Mouse (Mus musculus): ENCODE results near the gene Tmem199.

The Tmem199 gene

DNA sequence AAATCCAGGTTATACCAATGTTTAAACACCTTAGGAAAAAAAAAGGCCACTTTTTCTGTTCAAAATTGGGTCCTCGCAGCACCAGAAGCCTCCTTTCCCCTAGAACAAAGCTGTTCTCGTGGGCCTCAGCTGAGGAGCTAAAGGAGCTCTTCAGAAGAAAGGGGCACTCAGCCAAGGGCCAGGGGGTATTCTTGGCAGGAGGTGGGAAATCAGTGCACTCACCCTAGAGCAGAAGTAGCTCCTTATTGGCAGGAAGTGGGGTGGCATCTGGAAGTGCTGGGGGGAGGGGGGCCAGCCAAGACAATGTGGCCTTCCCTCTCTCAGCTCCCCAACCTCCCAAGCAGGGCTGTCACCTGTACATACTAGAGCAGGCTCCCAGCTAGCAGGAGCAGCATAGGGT, 12.9 kb upstream of the Tmem199 start:
- DNase-seq (ENCODE audit: low read depth): no peak

- DNase-seq (ENCODE audit: low read depth): peak; percentile 53
Observed at GRCm38 (mm10) chr11:78523241-78523955, 11.4 kb upstream of the Tmem199 start.

GRCm38 (mm10) chr11:78522481-78522997, 10.6 kb upstream of the Tmem199 start:
- peak; percentile 87 for DNase-seq (ENCODE audit: low read depth)

GRCm38 (mm10) chr11:78521880-78522279, 9.9 kb upstream of the Tmem199 start:
- no peak for DNase-seq (ENCODE audit: low read depth)

GRCm38 (mm10) chr11:78518931-78519330, 7.0 kb upstream of the Tmem199 start:
- no peak for DNase-seq (ENCODE audit: low read depth)

DNA sequence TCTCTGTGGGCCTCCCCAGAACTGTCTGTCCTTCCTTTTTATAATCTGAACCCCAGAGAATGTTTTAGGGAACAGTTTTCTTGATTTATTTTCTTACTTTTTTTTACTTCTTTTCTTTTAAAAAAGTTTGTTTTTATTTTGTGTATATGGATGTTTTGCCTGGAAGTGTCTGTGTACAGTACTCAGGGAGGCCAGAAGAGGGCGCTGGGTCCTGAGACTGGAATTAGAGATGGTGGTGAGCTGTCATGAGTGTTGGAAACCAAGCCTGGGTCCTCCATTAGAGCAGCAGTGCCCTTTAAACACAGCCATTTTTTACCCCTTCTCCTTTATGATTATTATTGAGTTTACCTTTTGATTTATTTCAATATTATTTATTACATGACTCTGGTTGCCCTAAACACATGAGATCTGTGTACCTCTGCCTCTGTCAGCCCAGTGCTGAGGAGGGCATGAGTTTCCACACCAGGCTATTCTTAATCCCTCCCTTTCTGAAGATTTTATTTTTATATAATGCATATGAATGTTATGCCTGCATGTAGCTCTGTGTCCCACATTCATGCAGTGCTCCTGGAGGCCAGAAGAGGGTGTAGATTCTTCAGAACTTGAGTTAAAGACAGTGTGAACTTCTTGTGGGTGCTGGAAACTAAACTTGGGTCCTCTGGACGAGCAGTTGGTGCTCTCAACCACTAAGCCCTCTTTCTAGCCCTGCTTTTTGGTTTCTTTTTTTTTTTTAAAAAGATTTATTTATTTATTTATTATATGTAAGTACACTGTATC, 3.8 kb upstream of the Tmem199 start:
- DNase-seq (ENCODE audit: low read depth): no peak

DNA sequence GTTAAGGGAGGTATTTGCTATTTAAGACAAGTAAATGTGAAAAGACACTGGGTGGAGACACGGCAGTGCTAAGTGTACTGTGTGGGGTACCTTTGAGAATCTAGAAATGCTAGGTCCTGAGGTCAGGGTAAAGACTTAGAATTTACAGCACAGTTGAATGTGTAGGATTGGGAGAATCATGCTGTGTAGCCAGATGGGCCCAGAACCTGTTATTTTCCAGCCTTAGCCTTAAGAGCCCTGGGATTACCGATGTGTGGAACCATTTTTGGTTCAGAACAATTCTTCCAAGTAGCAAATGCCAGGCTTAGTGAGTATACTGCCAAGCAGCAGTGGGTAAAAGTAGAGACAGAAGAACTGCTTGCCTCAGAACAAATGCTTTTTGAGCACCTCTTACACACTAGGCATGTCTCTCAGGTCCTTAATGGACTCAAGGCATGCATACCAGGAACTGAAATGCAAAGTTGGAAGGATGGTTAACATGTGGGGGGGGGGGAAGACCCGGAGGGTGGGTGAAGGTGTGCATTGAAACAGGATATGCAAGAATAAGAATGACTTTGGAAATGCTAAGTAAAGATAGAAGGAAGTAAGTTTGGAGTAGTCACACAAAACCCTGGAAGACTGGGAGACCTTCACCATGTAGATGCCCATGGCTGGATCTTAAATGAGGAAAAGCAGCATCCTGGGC, 1.3 kb upstream of the Tmem199 start:
- no peak for DNase-seq (ENCODE audit: low read depth)

- no peak for DNase-seq (ENCODE audit: low read depth)
Observed at GRCm38 (mm10) chr11:78509148-78509547, 2.8 kb downstream of the Tmem199 start.

DNA sequence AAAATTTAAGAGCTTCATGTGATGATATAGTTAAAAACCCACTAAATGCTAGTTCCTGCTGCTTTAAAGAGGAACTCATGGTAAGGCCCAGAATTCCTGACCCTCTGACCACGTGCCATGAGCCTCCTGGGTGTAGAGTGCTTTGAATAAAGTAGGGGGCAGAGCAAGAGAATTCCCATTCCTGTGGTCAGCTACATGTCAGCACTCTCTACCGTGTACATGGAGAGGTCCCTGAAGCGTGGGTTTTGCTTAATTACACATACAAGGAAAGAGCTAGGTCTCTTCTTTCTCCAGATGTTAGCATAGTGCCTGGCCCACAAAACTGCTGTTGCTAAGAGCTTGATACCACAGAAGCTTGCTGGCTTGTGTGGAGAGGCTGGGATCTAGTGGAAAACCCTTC, 6.5 kb downstream of the Tmem199 start:
- DNase-seq (ENCODE audit: low read depth): no peak

DNA sequence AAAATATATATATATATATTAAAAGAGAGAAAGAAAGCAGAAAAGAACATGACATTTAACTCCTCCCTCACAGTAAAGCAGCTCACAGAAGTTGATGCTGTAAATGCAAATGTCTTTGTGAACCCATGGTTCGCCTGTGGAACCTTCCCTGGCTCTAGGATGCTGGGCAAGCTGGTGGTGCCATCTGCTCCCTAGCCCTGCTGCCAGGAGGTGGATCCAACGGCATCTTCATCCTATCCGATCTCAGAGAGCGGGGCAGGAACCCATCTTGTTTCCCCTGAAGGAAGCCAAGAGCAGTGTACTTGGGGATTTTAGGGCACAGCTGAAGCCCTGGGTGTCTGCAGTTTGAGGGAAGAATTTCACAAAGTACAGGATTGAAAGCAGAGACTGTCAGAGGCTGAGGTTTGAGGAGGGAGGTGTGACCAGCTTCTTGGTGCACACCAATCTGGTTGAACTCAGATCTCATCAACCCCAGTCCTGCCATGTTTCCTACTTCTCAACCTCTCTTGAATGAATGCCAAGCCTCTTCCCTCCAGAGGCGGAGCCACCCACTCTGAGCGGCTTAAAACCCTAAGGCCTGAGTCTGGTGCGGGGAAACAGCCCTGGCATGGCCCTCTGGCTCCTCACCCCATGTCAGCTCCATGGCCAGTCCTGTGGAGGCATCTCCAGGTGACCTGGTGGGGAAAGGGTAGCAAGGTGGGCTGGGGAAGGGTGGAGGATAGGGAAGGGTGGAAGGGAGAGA, 8.9 kb downstream of the Tmem199 start, which contains the start of gene Sebox:
TSS of gene Sebox (plus strand) at position 539 of the 742 bp plus-strand sequence.
- DNase-seq (ENCODE audit: low read depth): no peak

GRCm38 (mm10) chr11:78501529-78501928, 10.4 kb downstream of the Tmem199 start:
- DNase-seq (ENCODE audit: low read depth): no peak

- DNase-seq (ENCODE audit: low read depth): no peak
Observed at GRCm38 (mm10) chr11:78500623-78501202, 11.3 kb downstream of the Tmem199 start.

DNA sequence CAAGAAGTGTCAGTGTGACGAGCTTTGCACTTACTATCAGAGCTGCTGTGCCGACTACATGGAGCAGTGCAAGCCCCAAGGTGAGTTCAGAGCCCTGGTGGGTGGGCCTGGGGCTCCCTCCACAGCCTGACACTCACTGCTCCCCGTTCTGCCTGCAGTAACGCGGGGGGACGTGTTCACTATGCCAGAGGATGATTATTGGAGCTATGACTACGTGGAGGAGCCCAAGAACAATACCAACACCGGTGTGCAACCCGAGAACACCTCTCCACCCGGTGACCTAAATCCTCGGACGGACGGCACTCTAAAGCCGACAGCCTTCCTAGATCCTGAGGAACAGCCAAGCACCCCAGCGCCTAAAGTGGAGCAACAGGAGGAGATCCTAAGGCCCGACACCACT, 12.4 kb downstream of the Tmem199 start:
- DNase-seq (ENCODE audit: low read depth): no peak

DNA sequence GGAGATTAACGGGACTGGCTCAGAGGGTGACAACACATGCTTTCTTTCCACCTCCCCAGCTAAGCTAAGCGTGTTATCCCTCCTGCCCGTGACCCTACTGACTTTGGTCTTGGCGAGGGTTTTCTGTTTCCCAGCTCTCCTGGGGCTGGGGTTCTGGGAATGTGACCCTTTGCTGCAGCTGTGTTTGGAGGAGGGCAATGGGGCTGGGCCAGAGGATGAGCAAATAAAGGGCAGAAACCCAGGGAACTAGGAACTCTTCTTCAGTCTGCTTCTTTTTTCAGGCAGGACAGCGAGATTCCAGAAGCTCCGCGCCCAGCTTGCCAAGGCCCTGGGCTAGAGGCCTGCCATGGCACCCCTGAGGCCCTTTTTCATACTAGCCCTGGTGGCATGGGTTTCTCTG, 13.0 kb downstream of the Tmem199 start, which contains the start of gene Vtn:
TSS of gene Vtn (plus strand) at position 88 of the 400 bp plus-strand sequence.
- DNase-seq (ENCODE audit: low read depth): no peak

DNA sequence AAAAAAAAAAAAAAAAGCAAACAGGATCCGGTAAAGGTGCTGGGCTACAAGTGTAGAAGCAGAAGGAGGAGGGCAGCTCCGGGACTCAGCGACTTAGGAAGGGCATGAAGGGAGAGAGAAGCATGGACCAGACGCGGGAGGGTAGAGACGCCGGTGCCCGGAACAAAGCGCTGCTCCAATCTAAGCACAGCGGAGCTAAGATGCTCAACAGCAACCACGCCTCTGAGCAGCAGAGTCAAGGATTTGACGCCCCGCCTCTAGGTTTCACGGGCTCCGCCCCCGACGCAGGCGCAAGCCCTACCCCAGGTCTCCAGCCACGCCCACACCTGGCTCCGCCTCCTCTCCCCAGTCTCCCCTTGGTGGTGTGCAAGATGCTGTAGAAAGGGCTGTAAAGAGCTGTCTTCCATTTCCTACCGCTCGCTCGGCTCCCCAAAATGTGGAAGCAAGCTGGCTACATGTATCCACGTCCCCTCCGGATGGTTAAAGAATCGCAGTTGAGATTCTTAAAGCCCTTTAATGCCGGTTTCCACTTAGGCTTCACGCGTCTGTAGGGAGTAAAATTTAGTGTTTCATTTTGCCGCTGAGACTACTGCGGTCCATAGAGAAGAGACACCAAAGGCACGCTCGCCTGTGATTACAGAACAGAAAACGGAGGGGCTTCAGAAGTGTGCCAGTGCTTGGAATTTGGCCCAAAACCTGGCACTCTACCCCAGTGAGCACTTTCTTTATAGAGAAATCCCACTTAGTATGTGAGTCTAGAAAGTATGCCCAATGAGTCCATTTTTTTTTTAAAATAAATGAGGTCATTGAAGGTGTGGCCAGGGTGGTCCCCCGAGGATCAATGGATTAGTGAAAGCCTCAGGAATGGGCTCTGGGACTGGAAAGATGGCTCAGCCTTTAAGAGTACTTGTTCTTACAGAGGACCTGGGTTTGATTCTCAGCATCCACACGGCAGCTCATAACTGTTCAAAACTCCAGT, 14.1 kb downstream of the Tmem199 start, which contains the start of gene Sarm1:
TSS of gene Sarm1 (minus strand) at position 211 of the 979 bp plus-strand sequence.
- peak; percentile 75 for DNase-seq (ENCODE audit: low read depth)

DNA sequence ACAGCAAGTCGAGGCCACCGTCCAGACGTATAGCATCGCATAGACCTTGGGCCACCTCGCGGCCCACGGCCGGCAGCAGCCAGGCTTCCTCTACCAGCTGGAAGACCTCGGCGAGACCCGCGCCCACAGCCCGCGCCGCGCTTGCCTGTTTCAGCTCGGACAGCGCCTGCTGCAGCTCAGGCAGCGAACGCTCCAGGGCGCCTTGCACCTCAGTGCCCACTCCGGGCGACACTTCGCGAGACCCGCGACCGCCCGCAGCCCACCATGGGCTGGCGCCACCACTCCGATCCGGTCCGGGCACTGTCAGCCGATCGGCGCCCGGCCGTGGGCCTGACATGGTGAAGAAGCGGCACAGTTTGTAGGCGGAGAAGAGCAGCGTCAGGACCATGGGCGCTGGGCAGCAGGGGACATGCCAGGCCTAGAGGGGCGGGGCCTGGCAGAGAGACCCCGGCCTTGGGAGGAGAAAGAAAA, 14.9 kb downstream of the Tmem199 start:
- no peak for DNase-seq (ENCODE audit: low read depth)

GRCm38 (mm10) chr11:78495904-78496303, 16.1 kb downstream of the Tmem199 start:
- DNase-seq (ENCODE audit: low read depth): no peak

- DNase-seq (ENCODE audit: low read depth): no peak
Observed at GRCm38 (mm10) chr11:78490781-78491241, 21.2 kb downstream of the Tmem199 start.

DNA sequence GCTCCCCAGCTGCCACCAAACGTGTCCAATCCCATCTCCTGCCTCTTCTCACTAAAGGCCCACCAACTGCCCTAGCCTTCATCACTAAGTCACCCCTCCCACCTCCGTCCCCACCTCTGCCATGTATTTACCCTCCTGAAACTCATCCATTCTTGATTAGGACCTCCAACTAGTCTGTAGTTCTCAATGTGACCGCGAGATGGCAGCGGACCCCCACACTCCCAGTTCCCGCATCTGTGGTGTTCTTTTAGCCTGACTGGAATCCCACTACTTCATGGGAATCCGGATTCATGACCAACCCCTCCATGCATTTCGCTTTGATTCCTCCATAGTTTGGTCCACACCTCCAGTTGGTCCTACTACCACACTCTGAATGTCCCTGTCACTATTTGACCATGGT, 23.8 kb downstream of the Tmem199 start:
- DNase-seq (ENCODE audit: low read depth): no peak

DNA sequence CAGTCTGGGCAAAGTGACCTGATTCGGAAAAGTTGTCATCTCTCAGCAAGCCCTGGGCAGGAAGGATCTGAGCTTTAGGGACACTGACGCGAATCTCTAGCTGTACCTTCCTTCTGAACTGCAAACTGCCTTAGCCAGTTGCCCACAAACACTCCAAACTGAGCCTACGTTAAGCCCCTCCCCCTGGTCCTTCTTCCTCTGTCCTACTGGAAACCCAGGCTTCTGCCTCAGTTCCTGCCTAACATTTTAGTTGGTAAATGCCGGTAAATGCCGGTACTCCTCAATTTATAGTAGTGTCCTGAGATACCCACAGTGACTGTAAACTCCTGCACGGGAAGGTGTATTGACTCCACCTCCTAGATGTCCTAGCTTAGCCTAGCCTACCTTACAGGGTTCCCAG, 28.3 kb downstream of the Tmem199 start:
- no peak for DNase-seq (ENCODE audit: low read depth)
